Mouse (Mus musculus) kidney, postnatal 10 days (tissue): ENCODE results near the gene Aacs.
A peak's percentile ranks its signal among the peaks of the same experiment; 100 is the strongest.

Experiments used
- DNase-seq: peaks from one replicate; pipeline ENCODE4 v3.0.0; 2021; ENCODE audit warnings: mixed read lengths

The Aacs gene

DNA sequence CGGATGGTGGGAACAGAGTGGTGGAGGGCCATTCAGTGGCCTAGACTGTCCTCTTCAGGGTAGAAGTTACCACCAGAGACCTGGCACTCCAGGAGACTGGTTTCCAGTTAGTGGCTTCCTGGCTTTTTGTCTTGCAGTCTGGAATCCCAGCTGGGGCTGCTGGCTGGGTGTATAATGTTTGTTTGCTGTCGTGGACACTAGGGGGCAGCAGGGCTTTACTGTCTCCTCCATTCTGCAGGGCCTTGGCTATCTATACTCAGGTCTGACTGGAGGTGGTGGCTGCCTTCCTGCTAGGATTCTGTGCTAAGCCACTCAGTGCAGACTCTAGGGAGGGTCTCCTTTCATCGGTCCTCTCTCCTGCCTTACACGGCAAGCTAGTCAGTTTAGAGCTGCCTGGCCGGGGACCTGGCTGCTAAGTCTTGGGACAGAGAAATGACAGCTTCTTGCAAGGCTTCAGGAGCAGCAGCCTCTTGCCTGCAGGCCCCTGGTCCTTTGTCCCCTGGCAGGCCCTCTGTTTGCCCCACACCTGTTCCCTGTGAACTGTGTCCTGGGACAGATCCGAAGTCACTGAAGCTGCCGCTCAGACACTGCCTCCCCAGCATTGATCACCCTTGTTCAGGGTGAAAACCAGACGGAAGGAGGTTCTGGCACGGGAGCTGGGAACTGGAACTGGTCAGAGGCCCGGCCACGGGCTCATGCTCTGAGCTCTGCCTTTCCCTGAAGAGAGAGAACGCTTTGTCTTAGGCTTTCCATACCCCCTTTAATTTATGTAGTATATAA lies 22.4 kb downstream of the Aacs start:
- DNase-seq = peak; percentile 75

DNA sequence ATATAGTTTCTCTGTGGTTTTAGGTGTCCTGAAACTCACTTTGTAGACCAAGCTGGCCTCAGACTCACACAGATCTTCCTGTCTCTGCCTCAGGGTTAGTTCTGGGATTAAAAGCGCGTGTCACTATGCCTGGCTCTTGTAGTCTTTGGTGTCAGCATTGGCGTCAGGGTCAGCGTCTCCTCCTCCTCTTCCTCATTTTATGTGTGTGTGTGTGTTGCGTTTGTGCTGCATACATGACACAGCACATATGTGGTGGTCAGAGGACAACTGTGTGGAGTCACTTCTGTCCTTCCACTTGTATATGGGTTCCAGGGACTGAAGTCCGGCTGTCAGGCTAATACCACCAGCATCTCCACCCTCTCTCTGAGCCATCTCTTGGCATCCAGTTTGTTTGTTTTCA lies 25.9 kb downstream of the Aacs start:
- DNase-seq = no peak

DNA sequence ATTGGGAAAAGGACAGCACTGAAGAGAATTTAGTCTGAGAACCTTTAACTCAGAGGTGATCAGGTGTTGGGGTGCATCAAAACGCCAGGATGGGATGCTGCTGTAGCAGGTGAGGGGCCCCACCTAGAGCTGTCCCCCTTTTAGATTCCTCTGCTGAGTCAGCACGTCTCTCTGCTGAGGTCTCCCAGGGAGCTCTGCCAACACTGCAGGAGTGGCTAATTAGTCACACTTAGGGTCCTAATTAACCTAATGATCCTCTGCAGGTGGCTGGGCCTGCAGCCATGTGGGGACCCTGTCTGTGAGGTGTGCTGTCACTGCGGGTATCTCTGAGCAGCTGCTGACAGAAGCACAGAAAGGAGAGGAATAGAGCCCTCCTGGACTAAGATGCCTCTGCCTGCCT lies 26.6 kb downstream of the Aacs start:
- no peak for DNase-seq

DNA sequence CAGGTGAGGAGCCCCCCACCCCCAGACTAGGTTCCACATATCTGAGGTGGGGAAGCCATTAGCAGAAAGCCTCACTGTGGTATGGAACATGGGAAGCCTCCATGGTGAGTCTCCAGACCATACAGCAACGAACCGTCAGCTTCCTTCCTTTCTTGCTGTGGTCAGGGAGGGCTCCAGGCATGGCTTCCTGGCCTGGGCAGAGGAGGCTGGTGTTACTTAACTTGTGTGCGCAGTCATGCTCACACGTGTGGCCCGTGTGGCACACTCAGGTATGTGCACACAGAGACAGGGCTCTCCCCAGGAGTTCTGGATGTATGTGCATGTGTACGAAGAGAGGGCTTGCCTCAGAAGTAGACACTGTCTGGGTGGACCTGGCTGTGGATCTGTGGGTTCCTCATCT lies 28.0 kb downstream of the Aacs start:
- no peak for DNase-seq

DNA sequence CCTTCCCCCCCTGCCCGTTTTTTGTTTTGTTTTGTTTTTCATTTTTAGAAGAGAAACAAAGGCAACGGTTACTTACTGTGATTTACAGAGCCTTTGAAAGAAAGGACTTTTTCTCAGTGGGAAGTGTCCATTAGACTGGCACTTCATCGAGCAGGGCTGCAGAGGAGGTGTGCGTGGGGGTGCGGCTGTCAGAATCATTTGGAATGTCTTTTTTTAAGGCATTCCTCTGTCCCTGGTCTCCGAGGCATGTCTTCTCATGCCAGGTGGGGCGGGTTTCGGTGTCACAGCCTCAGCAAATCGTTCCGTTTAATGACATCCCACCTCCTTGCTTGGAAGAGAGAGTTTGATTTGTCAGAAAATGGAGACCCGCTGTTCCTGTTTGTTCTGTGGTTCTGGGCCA lies 29.1 kb downstream of the Aacs start:
- DNase-seq = no peak

DNA sequence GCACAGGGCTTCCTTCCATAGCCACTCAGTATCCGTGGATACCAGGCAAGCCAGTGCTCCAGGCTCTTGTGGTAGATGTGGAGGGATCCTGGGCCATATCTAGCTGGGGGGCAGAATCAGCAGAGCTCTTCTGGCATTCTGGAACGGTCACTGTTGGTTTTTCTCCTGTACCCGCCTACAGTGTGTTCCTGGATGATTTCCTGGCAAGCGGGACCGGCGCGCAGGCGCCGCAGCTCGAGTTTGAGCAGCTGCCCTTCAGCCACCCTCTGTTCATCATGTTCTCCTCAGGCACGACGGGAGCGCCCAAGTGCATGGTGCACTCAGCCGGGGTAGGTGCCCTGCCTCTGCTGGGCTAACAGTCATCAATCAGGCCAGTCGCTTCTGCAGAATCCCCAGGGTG lies 30.4 kb downstream of the Aacs start:
- no peak for DNase-seq

DNA sequence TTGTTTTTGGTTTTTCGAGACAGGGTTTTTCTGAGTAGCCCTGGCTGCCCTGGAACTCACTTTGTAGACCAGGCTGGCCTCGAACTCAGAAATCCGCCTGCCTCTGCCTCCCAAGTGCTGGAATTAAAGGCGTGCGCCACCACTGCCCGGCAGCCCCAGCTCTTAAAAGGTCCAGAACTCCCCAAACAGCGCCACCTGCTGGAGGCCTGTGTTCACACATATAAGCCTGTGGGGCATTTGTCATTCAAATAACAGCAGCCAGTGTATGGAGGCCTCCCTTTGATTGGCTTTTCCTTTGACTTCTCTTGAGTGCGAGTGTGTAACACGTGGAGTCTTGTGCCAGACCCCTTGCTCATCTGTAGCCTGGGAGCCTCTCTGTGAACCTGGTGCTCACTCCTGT lies 32.0 kb downstream of the Aacs start:
- no peak for DNase-seq

DNA sequence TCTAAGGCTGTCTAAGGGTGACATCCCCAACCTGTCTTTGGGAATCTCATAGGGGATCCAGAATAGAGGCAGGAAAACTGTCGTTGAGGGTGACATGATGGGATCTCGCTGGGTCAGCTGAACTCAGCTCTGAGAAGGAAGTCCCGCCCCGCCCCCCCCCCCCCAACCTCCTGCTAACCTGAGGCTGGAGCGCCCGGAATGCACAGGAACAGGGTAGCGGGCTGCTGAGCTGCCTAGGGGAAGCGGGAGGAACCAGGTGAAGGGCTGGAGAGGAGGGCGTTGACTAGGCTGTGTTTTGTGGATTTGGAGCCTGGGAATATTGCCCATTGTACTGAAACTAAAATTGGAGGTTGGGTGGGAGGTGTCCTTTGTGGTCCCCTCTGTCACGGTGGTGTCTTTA lies 32.4 kb downstream of the Aacs start:
- DNase-seq = no peak

DNA sequence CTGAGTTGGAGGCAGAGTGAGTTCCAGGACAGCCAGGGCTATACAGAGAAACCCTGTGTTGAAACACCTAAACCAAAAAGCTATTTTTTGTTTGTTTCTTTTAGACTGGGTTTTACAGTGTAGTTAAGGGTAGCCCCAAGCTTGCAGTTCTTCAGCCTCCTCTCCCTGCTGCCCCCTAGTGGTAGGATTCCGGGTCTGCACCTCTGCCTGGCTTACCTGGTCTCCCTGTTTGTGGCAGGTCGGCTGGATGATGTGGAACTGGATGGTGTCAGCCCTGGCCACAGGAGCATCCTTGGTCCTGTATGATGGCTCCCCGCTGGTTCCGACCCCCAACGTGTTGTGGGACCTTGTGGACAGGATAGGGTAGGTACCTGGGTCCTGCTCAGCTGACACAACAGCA lies 33.9 kb downstream of the Aacs start:
- DNase-seq = peak; percentile 57

DNA sequence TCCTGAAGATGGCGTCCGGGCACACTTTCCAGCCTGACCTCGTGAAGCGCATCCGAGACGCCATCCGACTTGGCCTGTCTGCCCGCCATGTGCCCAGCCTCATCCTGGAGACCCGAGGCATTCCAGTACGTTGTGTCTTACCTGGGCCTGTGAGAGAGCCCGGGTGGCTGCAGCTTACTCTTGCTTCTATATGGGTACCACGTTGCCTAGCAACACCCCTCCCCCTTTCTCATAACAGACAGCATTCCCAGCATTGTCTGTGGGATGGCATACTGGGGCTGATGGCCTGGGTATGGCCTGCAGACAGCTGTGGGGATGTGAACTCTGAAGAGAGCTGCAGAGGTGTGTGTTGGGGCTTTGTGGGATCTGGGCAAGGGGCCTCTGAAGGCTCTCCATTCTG lies 39.4 kb downstream of the Aacs start:
- no peak for DNase-seq

DNA sequence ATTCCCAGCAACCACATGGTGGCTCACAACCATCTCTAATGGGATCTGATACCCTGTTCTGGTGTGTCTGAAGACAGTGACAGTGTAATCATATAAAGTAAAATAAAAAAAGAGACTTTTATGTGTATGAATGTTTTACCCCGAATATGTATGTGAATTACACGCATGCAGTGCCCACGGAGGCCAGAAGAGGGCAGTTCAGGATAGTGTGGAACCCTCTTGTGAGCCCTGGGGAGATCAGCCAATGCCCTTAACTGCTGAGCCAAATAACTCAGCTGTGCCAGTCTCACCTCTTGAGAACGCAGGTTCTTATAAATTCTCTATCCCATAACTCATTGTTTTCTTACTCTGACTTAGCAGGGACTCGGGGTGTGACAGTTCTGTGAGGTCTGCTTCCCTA lies 43.0 kb downstream of the Aacs start:
- peak; percentile 32 for DNase-seq

DNA sequence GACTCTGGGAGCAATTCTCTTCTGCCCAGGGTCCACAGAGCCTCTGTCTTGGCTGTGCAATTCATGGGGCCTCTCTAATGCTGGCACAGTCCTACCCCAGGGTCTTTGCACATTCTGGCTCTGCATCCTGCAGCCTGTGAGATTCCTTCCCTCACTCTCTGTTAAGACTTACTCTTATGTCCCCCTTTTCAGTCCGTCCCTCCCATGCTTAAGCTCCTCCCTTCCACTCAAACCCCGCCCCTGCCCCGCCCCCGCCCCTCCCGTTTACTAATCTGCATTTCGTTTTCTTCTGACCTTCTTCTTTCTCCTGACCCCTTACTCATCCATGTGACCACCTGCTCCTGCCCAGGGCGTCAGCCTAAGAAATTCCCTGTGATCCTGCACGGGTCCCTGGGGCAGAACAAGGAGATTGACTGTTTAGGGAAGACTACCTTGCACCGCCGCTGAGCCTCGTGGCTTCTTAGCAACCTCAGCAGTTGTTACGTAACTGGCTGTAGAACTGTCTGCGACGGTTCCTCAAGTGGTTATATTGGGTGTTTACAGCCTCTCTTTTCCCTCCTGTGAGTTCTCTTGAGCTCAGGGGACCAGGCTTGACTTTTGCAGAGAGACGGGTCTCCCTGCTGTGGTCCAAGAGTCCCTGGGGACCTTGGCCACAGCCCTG lies 45.4 kb downstream of the Aacs start:
- DNase-seq = no peak

DNA sequence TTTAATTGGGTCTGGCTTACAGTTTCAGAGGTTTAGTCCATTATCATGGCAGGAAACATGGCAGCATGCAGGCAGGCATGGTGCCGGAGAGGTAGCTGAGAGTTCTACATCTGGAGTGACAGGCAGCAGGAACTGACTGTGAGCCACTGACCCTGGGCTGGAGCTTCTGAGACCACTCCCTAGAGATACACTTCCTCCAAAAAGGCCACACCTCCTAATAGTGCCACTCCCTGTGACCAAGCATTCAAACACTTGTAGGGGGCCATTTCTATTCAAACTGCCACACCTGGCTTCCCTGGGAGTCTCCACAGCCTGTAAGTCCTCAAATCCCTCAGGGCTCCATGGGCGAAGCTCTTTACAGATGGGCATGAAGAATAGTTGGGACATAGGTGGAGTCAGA lies 47.7 kb downstream of the Aacs start:
- DNase-seq = no peak

DNA sequence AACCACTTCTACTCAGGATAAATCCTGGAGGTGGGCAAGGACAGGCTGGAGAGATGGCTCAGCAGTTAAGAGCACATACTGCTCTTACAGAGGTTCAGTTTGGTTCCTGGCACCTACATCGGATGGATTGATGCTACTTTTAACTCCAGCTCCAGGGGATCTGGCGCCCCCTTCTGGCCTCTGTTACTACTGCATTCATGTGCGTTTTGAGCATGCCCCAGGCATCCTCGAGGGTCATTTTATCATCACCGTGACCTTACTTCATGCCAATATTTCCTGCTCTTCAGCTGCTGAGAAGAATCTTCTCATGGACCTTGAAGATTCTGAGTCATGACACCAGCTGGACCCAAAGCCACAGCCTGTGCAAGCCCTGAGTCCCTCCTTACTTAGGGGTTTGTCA lies 49.9 kb downstream of the Aacs start:
- no peak for DNase-seq

DNA sequence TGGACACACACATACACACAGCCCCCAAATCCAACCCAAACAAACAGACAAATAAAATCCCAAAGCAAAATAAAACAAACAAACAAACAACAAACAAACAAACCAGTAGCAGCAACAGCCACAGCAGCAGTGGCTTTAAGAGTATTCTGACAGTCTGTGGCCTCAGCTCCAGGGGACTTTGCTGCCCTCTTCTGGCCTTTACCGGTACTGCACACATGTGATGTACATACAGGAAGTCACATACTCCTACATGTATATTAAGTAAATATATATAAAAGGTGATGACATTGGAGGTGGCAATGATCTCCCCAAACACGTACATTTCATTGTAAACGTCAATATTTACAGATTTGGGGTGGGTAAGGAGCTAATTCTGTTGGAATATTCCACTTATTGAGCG lies 50.9 kb downstream of the Aacs start:
- peak; percentile 35 for DNase-seq

DNA sequence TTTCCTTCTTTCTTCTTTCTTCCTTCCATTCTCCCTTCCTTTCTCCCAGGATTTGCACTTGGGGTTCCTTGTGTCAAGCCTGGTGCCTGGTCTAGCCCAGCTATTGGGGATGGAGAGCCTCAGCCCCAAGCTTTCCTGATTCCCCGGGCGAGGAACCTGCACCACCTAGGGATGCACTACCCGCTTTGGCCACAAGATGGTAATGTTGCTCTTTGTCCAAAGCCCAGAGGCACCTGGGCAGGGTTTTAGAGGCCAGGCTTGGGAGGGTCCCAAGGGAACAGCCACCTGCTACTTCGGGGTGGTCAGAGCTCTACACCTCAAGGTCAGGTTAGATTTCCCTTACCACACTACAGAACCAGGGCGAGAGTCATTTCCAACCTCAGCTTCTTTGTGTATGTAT lies 53.5 kb downstream of the Aacs start:
- peak; percentile 83 for DNase-seq

DNA sequence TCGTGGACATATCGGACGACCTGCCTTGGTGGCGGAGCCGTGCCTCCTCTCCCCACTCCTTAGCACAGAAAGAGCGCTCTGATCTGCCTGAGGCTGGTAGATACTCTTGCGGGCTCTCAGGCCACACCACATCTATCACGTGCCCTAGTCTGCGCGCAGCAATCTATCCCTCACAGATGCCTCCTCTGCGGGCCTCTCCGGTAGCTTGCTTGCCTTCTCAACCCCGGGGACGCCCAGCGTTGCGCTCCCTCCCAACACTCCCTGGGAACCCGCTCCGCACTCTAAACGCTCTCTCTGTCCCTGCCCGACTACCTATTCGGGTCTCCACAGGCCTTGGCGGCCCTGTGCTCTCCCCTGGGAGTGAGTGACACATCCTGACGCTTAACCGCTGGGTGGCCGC lies 56.0 kb downstream of the Aacs start, which contains the start of gene Tmem132b:
Tmem132b (plus strand) TSS at position 141 of the 400 bp plus-strand sequence.
- no peak for DNase-seq

DNA sequence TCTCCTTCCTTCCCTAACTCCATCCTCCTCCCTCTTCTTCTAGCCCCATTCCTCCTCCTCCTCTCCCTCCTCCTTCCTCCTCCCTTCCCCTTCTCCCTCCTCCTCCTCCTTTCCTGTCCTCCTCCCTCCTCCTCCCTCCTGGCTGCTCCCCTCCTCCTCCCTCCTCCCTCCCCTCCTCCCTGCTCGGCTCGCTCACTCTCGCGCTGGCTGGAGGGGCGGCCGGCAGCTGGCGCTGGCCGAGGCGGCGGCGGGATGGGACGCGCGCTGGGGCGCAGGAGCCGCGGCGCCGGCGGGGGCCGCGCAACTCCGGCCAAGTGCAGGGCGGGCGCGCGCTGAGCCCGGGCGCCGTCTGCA lies 56.6 kb downstream of the Aacs start:
- peak; percentile 59 for DNase-seq

DNA sequence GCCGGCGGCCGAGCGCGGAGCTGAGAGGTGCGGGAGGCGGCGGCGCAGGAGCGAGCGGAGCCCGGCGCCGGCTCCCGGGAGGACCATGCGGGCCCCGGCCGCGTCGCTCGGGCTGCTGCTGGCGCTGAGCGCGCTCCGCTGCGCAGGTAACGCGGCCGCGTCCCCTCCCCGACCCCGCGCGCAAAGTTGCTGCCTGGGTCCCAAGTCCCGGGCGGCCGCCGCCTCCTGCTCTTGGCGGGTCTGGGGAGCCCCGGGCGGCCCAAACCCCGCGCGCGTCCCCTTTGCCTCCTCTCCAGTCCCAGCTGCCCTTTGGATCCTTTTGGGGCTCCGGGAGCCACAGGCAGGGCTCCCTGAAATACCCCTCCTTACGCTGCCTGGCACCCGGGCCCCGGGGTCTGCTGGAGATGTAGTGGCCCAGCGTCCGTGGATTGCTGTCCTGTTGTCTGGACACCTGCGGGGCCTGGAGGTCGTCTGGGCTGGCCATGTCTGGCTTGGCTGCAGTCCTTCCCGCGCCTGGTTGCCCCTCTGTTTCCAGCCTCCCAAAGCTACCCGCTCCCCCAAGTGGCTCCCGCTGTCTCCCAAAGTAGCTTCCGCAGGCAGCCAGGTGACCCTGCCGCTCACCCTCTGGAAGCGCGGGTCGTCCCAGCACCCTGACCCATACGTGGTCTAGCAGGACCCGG lies 57.1 kb downstream of the Aacs start:
- DNase-seq = no peak

DNA sequence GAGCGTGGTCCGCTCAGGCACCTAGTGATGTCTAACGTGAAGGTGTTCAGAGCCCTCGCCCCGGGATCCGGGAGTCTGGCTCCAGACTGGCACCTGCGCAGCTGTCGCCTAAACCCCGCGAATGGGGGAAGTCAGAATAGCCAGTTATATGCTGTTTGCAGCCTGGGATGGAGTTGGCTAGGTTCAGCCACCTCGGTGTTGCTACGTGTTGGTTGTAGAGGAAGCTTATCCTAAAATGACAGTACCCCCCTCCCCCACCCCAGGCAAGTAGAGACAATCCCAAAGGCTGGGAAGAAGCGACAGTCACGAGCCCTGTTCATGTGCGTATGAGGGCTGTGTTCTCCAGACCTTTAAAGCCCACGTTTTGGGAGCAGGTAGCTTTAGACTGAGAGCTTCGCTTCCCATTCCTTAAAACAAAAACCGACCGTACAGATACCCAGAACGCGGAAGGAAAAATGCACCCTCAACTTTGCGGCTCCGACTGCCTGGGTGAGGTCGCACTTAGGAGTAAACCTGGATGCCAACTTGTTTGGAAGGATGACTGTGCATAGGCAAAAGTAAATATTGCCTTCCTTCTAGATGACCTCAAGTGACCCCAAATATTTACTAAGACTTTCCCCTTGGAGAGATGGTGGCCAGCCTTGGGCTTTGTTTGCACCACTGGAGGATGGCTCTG lies 57.7 kb downstream of the Aacs start:
- DNase-seq = no peak

DNA sequence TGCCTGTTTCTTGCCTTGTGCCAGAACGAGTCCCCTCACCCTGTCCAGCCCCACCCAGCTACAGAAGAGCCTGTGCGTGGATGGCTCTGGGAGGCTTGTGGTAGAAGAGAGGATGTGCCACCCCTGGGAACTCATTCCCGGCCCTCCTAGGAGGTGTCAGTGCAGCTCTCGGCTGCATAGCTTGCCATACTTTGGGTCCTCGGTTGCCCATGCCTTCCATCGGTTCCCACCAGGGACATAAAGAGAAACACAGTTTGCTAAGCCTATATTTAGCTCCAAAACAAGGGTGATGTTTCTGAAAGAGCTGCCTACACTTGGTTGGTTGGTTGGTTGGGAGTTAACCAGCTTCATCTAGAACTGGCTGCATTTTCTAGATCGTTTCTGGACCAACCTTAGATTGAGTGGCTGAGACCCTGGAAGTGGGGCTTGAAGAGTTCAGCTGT lies 58.6 kb downstream of the Aacs start:
- DNase-seq = no peak

DNA sequence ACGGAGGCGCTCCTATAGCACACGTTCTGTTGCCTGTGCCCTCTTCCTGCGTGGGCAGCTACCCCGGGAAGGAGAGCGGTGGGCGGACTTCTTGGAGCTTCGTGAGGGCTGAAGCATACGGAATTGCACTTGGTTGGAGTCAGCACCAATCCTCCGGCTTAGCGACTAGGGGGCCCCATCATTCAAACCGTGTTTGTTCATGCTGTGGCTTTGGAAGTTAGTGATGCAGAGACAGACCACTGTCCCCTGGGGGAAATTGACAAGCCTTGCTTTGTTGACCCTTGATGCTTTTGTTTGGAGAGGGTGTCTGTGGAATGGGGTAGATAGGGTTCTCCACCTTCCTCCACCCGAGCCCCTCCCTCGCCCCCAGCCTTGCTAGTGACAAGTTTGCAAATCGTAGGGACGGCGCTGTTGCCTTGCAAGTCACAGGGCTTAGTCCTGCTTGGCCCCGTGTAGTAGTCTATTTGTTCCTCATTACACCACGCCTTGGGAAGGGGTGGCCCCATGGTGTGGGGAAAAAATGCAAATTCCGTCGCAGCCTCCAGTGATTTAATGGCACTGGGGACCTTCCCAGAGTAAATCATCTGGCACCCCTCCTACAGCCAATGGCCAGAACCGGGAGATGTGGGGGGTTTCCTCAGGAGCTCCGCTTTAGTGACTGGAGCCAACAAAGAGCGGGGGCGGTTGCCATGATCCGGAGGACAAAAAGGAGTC lies 59.2 kb downstream of the Aacs start:
- no peak for DNase-seq

DNA sequence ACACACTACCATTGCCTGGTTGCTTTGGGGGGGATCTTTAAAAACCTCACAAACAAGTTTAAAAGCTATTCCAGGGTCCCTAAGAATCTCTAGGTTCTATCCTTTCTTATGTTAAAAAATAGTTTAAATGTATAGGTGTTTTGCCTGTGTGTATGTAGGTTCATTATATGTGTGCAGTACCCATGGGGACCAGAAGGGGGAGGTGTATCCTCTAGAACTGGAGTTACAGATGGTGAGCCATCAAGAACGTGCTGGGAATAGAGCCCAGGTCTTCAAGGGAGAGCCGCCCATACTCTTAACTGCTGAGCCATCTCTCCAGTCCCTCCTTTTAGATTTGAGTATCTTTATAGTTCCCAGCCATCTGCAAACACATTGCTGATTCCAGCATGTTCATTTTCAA lies 69.5 kb downstream of the Aacs start:
- DNase-seq = no peak
